Mouse (Mus musculus) retina, postnatal 7 days (tissue): ENCODE measurements around the gene Zfp54.
A peak's percentile ranks its signal among the peaks of the same experiment; 100 is the strongest.
"Not testable (repeated sequence)": the region's sequence is repeated elsewhere in the genome, so short reads cannot be mapped to it uniquely, and the experiment has no call there.

ENCODE experiments used
- DNase-seq: peaks from one replicate; pipeline ENCODE4 v3.0.0-alpha.2; 2012; ENCODE audit warnings: low read depth, low spot score

The Zfp54 gene

DNA sequence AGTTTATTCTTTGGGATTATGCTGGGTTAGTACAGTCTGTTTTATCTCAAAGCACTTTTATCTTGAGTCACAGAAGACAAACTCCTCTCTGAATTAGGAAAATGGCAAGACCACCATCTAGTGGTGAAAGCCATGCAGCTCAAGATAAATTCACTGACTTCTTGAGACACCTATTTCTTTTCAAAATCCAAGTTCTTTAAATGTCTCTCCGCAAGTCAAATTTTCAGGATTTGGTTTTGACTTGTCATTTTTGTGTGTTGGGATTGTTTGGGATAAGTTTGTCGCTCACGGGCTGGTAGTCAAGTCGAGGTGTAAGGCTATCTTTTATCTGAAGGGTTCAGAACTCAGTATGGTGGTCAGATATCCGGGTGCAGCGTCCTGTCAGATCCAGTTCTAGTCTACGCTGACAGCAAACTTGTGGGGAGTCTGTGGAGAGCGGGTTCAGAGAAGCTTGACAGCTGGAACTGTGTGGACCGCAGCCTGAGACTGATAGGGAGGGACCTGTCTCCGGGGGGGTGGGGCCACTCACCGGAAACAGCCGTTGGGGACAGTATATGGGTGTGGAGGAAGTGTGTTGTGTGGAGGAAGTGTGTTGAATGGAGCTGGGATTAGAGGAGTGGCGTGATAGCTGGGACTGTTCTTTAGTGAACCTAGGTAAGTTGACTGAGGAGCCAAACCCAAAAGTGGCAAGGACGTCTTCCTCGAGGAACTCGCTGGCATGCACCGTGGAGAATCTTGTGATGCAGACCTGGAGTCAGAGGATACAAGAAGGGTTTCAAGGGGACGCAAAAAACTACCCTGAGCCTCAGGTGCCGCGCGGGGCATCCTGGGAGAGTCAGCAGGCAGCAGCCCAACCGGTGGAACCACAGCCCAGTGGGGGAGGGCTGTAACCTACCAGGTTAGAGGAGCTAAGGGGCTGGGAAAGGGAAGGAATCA is at the start of gene Zfp54:
Zfp54 (plus strand) TSS at position 564 of the 936 bp plus-strand sequence.
- DNase-seq = peak; percentile 50

- DNase-seq = no peak
These were observed 47.7 kb upstream of the Zfp54 start for GRCm38 (mm10) chr17:21375311-21375710.

- DNase-seq = peak; percentile 32
These were observed 39.5 kb upstream of the Zfp54 start, which contains the start of gene Zfp677 for GRCm38 (mm10) chr17:21383391-21384056. Zfp677 (plus strand) TSS chr17:21383748.

DNA sequence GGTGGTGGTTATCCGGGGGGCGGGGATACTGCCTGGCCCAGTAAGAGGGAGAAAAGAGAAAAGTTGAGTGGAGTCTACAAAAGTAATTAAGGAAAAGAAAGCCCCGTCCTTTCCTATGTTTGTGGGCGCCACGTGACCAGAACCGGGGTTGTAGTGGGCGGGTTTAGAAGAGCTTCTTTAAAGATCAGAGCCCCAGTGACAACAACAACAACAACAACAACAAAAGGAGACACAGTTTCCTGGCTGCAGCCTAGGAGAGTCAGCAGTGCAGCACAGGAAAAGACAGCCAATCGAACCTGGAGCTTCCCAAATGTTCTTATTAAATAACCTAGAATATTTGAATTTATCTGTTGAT is 39.0 kb upstream of the Zfp54 start:
- DNase-seq = no peak

GRCm38 (mm10) chr17:21438806-21439400 is 15.9 kb downstream of the Zfp54 start:
- DNase-seq = not testable (repeated sequence)

DNA sequence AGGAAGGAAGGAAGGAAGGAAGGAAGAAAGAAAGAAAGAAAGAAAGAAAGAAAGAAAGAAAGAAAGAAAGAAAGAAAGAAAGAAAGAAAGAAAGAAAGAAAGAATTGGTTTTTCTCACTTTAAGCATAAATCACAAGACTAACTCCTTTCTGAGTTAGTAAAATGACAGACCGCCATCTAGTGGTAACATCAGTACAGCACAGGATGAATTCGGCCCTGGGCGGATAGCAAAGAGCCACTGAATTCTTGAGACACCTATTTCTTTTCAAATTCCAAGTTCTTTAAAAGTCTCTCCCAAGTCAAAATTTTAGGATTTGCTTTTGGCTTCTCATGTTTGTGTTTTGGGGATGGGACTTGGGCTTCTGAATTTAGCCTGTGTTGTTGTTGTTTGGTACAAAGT is 26.6 kb downstream of the Zfp54 start:
- peak; percentile 57 for DNase-seq

- DNase-seq = peak; percentile 76
These were observed 27.2 kb downstream of the Zfp54 start, which contains the start of gene Zfp51 for GRCm38 (mm10) chr17:21450138-21450704. Zfp51 (plus strand) TSS chr17:21450374.

DNA sequence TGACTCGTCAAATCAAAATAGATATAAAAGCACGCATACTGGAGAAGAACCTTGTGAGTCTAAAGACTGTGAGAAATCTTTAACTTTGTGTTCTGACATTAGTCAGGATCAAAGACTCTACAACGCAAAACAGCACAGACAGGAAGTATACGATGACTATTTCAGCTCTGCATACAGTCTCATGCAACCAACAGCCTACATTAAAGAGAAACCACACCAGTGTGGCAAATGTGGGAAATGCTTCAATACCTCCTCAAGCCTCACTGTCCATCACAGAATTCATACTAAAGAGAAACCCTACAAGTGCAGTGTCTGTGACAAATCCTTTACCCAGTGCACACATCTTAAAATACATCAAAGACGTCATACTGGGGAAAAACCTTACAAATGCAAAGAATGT is 40.5 kb downstream of the Zfp54 start:
- DNase-seq = no peak

DNA sequence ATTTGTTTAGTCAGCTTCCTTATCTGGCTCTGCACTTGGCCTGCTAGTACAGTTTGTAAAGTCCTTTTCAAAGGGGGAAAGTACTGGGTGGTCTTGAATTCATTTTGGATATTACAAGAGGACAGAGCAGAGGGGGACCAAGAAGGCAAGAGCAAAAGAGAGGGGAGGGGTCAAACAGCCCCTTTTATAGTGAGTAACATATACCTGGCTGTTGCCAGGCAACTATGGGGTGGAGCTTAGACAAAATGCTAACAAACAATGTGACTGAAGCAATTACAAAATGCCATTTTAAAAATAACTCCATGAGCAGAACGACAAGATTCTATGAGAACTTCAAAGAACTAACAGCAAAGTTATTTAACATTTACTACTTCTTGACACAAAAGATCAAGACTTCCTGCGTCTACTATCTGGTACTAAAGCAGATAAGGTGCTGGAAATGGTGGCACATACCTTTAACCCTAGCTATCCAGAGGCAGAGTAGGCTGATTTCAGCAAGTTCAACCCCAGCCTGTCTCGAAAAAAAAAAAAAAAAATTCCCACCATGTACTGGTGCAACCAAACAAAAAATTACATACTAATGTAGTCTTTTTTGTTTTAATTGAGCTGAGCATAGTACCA is 49.1 kb downstream of the Zfp54 start:
- DNase-seq = no peak

GRCm38 (mm10) chr17:21472653-21473307 is 49.8 kb downstream of the Zfp54 start:
- no peak for DNase-seq

DNA sequence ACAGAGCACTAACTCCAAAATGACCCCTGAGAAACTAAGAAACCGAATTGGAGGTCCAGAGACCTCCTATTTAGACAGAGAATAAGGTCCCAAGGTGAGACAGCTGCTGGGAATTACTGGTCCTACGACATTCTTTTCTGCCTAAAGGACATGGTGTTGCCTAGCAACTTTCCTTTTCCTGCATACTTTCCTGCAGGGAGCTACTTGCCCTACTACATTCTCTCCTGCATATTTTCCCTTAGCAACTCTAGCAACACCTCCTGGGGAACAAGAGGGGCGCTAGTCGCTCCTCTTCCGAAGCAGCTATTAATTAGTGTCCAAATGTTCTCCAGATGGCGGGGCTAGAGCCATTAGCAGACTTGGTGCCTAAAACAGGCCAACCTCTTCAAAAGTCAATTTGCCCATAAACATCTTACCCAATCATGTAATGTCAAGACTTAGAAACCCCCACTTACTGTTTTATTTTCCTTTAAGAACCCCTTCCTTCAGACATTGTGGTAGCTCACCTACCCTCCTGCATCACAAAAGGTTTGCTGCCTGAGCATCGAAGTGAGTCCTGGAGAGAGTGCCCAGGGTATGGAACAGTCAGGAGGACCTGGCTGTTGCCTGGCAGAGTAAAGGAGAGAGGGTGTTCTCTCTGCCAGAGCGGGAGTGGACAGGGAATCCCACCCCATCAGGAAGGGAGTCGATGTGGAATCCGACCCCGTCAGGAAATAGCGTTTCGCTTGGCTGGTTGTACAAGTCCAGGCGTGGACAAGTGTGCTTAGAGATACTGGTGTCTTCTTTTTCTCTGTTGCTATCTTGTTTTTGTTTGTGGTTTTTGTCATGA is 50.5 kb downstream of the Zfp54 start:
- DNase-seq = no peak

DNA sequence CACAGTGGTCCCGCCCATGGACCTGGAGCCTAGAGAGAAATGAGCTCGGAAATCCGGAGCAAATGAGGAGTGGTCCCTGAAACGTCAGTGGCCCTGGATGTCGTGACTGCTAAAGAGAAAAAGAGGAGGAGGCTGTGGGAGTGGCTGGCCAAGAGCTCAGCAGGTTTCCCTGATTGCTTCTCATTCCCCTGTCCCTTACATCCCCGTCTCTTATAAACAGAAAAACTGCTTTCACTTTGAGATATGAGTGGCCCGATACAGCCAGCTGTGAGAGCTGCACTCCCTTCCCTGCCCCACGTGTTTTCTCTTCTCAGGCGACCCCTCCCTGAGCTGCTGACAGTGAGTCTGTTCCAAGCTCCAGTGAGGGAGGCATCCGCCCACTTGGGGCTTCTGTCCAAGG is 51.7 kb downstream of the Zfp54 start:
- not testable (repeated sequence) for DNase-seq

DNA sequence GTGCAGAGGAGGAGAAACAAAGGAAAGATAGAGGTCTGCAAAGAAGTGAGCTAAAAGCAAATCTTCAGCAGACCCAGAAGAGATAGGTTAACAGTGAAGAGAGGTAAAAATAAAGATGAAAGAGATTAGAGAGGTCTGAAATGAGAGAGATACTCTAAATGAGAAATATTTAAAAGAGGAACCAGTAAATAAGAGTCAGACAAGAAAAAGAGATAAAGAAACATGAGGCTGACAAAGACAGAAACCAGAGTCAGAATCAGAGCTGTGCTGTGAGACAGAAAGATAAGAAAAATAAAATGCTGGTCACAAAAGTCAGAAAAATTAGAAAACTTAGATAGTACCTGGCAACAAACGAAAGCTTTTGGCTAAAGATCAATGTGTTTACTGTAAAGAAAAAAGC is 52.3 kb downstream of the Zfp54 start:
- not testable (repeated sequence) for DNase-seq

GRCm38 (mm10) chr17:21476351-21476750 is 53.3 kb downstream of the Zfp54 start:
- not testable (repeated sequence) for DNase-seq

DNA sequence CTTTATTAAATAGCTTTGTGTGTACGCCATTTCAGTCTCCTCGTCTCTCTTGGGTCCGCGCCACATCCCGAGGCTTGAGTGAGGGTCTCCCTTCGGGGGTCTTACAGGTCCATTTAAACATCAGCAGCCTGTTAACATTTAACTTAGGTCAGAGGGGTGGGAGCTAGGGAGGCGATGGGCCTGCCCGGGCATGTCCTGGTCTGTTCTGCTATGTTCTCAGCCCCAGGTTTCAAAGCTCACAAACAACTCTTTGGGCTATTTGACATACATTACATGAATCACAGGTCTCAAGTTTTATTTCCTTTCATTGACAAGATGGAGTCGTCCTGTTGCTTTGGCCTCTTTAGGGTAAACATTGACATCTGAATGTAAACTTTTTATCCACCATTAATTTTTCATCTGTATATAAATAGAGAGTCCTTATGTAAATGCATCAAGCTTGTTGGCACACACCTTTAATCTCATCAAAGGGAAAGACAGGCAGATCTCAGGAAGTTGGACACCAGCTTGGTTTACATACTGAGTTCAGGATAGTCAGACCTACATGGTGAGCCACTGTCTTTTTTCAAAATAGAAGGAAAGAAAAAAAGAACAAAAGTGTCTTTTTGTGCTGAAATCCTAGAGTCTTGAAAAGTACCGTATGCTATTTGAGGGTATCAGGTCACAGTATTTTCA is 55.2 kb downstream of the Zfp54 start:
- not testable (repeated sequence) for DNase-seq
